Mouse (Mus musculus): ENCODE measurements at regions not wholly inside any gene's neighbourhood (a gene's known extent, or its start where the extent isn't known, plus 50 kb on each side); places are given as distances from the start of the nearest gene placed in this dataset.
A peak's percentile ranks its signal among the peaks of the same experiment; 100 is the strongest.

GRCm38 (mm10) chrX:169554359-169554758 is 130.6 kb upstream of the Mid1 start:
- DNase-seq (ENCODE audit: low spot score in 2 of 2): no peak

- no peak for DNase-seq (ENCODE audit: low spot score in 2 of 2)
Observed at GRCm38 (mm10) chrX:169552851-169553250, 132.1 kb upstream of the Mid1 start.

GRCm38 (mm10) chrX:169544037-169544436 is 141.0 kb upstream of the Mid1 start:
- no peak for DNase-seq (ENCODE audit: low spot score in 2 of 2)

GRCm38 (mm10) chrX:169508229-169508628 is 176.8 kb upstream of the Mid1 start:
- no peak for DNase-seq (ENCODE audit: low spot score in 2 of 2)

- DNase-seq (ENCODE audit: low spot score in 2 of 2): no peak
Observed at GRCm38 (mm10) chrX:169493577-169493976, 173.4 kb upstream of the Hccs start.

GRCm38 (mm10) chrX:169473518-169473917 is 153.3 kb upstream of the Hccs start:
- DNase-seq (ENCODE audit: low spot score in 2 of 2): no peak

- peak in 1 of 2 experiments; percentile 3 for DNase-seq (ENCODE audit: low spot score in 2 of 2)
Observed at GRCm38 (mm10) chrX:169470715-169471114, 150.5 kb upstream of the Hccs start.

GRCm38 (mm10) chrX:169450159-169450558 is 130.0 kb upstream of the Hccs start:
- DNase-seq (ENCODE audit: low spot score in 2 of 2): no peak

GRCm38 (mm10) chrX:169439546-169439945 is 119.4 kb upstream of the Hccs start:
- DNase-seq (ENCODE audit: low spot score in 2 of 2): no peak

- DNase-seq (ENCODE audit: low spot score in 2 of 2): no peak
Observed at GRCm38 (mm10) chrX:169438626-169439025, 118.5 kb upstream of the Hccs start.

- no peak for DNase-seq (ENCODE audit: low spot score in 2 of 2)
Observed at GRCm38 (mm10) chrX:169433903-169434302, 113.7 kb upstream of the Hccs start.

GRCm38 (mm10) chrX:169396825-169397224 is 76.7 kb upstream of the Hccs start:
- no peak for DNase-seq (ENCODE audit: low spot score in 2 of 2)

GRCm38 (mm10) chrX:169386640-169387039 is 66.5 kb upstream of the Hccs start:
- DNase-seq (ENCODE audit: low spot score in 2 of 2): no peak

Measured in urinary bladder, adult 18-20 months (tissue).